Mouse (Mus musculus) heart, adult 8-10 months (tissue): ENCODE data around the gene Olfr802. TPM values are rescaled to one million over a fixed set of nuclear protein-coding genes. Genes with fewer than 3 reads are reported as not detected.

ENCODE experiments used
- DNase-seq: peaks from one replicate; pipeline ENCODE4 v3.0.0; 2022; ENCODE audit warnings: low spot score
- microRNA-seq: library from miRNA; unstranded; fragments of <30 nt; microRNA quantifications from one replicate; pipeline ENCODE4 v1.2.0, GENCODE M21; 2022
- total RNA-seq, 4 experiments: library from RNA; stranded (reverse); gene quantifications; 2 replicates each; pipeline ENCODE4 v1.2.4; 2022

The Olfr802 gene
- total RNA-seq = not detected

DNA sequence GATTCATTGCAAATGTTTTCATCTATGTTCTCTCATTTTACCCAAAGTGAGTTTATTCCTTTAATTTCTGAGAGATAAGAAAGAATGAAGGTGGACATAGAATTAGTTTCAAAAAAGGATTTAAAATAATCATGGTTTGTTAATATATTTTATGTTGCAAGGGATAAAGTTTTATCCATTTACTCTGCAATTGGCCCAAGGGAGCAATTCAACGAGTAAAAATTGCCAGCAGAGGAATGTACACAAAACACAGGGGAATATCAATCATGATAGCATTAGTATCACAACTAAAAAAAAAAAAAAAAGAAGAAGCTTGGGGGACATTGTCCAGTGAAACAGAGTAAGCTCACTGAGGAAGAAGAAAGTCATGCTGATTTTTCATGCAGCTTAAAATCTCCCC is at the start of gene Olfr802:
Gene Olfr802, minus strand, starts transcription at position 101 of the 400 bp plus-strand sequence.
- no peak for DNase-seq

DNA sequence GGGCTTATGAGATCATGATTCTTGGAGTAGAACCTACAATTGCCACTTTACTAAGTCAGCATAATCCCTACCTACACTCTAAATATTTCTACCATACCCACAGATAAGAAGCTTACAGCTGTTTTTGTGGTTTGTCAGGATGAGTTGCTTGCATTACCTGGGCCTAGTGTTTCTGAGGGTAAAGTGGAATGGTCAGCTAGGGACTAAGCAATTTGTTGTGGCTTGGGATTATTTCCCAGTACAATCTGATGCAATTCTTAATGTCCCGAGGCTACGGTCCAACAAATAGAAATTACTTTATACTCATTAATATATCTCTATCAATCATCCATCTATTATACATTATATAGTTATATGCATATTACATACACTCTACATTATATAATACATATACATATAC is 41.3 kb upstream of the Olfr802 start, which contains the start of gene Olfr805:
Gene Olfr805, minus strand, starts transcription at position 101 of the 400 bp plus-strand sequence.
- no peak for DNase-seq

DNA sequence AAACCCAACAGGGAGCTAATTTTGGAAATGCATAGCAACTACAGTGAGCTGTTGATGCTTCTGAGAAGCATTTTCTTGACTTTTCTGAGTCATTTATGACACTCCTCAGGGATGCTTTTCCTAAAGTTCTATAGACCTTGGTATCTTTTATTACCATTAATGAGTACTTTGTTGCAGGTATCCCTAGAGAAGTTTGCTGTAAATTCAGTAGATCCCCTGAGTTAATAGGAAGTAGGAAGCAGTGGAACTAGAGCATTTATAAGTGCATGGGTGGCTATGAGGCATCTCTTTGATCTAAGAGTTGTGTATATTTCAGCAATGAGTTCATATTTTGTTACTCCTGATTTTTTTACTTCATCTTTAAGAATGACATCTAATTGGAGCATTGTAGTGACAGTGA is 14.9 kb upstream of the Olfr802 start, which contains the start of gene Olfr804:
Gene Olfr804, plus strand, starts transcription at position 301 of the 400 bp plus-strand sequence.
- DNase-seq = no peak

DNA sequence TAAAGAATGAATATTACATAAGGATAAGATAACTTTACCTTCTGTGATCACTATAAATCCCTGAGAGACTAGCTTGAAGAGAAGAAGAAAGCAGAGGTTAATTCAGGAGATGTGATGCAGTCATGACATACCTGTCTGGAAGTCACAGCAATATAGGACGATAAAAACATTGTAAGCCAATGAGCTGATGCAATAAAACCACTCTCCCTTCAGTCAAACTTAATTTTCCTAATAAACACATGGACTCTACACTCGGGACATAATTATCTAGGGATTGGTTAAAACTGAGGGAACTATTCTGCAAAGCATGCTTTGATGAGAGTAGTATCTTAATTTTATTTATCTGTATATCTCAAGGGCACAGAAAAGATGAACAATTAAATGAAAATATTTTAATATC is 6.2 kb upstream of the Olfr802 start, which contains the start of gene Olfr803:
Gene Olfr803, minus strand, starts transcription at position 101 of the 400 bp plus-strand sequence.
- DNase-seq = no peak

DNA sequence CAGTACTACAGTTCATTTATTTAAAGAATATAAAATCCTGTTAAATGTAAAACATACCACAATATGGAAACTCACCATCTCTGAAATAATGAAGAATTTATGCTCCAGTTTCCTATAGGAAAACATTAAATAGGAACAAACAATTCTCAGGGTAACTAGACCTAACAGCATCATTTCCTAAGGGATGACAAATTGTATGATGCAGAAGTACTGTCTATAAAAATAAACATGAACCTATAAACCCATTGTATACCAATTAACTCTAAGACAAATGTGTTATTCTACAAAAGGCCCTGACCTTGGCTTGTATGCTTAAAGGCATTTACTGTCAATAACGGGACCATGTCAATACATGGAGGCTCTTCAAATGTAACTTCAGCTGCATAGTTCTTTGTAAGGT is 14.2 kb downstream of the Olfr802 start, which contains the start of gene Olfr801:
Gene Olfr801, minus strand, starts transcription at position 101 of the 400 bp plus-strand sequence.
- DNase-seq = no peak

DNA sequence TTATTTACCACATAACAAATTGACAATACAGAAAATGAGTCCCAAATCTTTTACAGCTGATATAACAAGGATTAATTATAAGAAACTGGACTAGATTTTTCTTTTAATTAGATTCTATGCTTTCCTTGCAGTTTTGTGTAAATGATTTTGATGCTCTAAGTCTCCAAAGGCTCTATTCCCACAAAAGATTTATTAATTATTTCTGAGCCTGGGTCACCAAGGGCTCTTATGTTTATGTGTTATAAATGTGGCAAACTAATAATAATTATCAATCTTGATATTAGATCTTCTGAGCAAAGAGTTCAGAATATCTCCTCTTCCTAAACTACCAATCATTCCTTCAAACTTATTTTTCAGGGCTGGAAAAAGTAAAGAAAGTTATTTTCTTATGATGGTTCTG is 30.6 kb downstream of the Olfr802 start, which contains the start of gene Olfr800:
Gene Olfr800, plus strand, starts transcription at position 301 of the 400 bp plus-strand sequence.
- no peak for DNase-seq

DNA sequence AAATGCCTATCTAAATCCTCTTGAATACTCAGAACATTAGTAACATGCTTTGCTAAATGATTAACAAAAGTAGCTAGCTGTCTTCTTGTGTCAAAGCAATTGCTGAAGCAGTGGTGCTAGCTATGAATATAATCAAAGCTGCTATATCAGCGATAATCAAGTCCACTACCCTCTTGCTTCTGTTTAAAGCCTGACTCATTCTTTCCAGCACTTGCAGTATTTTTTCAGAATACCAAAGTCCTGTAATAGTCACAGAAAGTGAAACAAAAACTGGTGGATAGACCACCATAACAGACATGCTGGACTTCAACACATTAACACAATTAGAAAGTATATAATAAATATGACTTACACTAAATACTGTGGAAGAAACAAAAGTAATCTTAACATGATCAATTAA is 36.2 kb downstream of the Olfr802 start:
- no peak for DNase-seq

DNA sequence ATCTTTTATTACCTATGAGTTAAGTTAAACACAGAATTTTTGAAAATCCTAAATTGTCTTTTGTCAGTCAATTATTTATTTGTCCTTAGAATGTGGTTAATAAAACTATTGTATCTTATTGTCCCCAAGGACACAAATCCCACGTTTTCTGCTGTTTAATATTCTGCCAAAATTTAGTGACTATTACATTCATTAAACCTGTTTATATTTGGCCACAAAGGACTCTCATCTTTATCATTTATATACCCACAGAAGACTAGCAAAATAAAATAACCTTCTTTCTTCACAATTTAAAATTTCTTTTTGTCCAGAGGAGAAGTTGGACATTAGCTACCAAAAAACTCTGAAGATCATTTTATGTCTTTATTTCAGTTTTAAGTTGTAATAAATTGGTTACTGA is 50.8 kb downstream of the Olfr802 start, which contains the start of gene Olfr799:
Gene Olfr799, plus strand, starts transcription at position 301 of the 400 bp plus-strand sequence.
- no peak for DNase-seq

DNA sequence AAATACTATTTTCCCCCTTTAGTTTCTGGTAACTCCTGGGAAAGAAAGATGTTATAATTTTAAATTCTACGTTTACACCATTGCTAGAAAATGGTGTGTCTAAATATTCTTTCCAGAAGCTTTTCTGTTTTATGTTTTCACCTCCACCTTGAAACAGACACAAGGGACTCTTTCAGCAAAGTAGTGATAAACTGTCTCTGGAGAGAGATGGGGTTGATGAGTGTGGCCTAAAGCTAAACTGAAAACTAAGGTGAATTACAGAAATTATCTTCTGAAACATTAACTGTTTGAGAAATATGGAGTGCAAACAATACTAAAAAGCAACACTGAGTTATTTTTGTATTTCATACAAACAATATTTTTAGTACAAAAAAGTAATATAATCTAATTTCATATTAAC is 60.1 kb downstream of the Olfr802 start, which contains the start of gene Olfr798:
Gene Olfr798, minus strand, starts transcription at position 101 of the 400 bp plus-strand sequence.
- DNase-seq = no peak

Small RNA genes lying within 50 kb of the gene (microRNA-seq; reads per million reads assigned to microRNA genes)
- gene Gm24485 = not detected

Other genes starting within 250 kb of the Olfr802 start
- not detected for gene Olfr787, start 226.3 kb downstream of the Olfr802 start, total RNA-seq
- not detected for gene Olfr788, start 217.2 kb downstream of the Olfr802 start, total RNA-seq
- not detected for gene Olfr789, start 203.4 kb downstream of the Olfr802 start, total RNA-seq
- not detected for gene Olfr790, start 189.7 kb downstream of the Olfr802 start, total RNA-seq
- not detected for gene Olfr791, start 166.4 kb downstream of the Olfr802 start, total RNA-seq
- gene Olfr792, start 149.0 kb downstream of the Olfr802 start, total RNA-seq = not detected
- gene Olfr794, start 120.5 kb downstream of the Olfr802 start, total RNA-seq = not detected
- gene Olfr796, start 75.6 kb downstream of the Olfr802 start, total RNA-seq = not detected
- not detected for gene Olfr798, start 60.2 kb downstream of the Olfr802 start, total RNA-seq
- not detected for gene Olfr799, start 50.7 kb downstream of the Olfr802 start, total RNA-seq
- gene Olfr800, start 30.5 kb downstream of the Olfr802 start, total RNA-seq = not detected
- gene Olfr801, start 14.3 kb downstream of the Olfr802 start, total RNA-seq = not detected
- not detected for gene Olfr803, start 6.1 kb upstream of the Olfr802 start, total RNA-seq
- gene Olfr804, start 15.0 kb upstream of the Olfr802 start, total RNA-seq = not detected
- gene Olfr805, start 41.2 kb upstream of the Olfr802 start, total RNA-seq = not detected
- not detected for gene Olfr806, start 53.8 kb upstream of the Olfr802 start, total RNA-seq
- gene Olfr807, start 69.6 kb upstream of the Olfr802 start, total RNA-seq = not detected
- not detected for gene Olfr808, start 77.3 kb upstream of the Olfr802 start, total RNA-seq
- gene Olfr809, start 86.5 kb upstream of the Olfr802 start, total RNA-seq = not detected
- gene Olfr810, start 106.7 kb upstream of the Olfr802 start, total RNA-seq = not detected
- not detected for gene Olfr811, start 116.2 kb upstream of the Olfr802 start, total RNA-seq
- gene Olfr812, start 157.9 kb upstream of the Olfr802 start, total RNA-seq = not detected
- not detected for gene Olfr813, start 167.2 kb upstream of the Olfr802 start, total RNA-seq
- gene Olfr814, start 191.7 kb upstream of the Olfr802 start, total RNA-seq = not detected
- gene Olfr815, start 217.7 kb upstream of the Olfr802 start, total RNA-seq = not detected
- gene Olfr816, start 227.4 kb upstream of the Olfr802 start, total RNA-seq = not detected